16 mouse cellular contexts compared by ENCODE assay signal in genomic region chr1:85965856-85966255, GRCm38 (mm10). TPM values are rescaled to one million over a fixed set of nuclear protein-coding genes. Genes with fewer than 3 reads are reported as not detected.
"Had no signal": no experiment of that assay in that cellular context is flagged by ENCODE, and none has a peak within 500 bp of the region (broad histone marks: within the 10 kb centered on the region; RNA-seq: fewer than 3 reads in every experiment).

No protein-coding gene starts in this region.

- DNase-seq: left cerebral cortex, postnatal 4 days; liver, postnatal 0 days; lung, embryonic 14.5 days; thymus, adult 18-20 months; thymus, postnatal 36 days had no signal

- H3K4me3 ChIP-seq: limb, embryonic 12.5 days; limb, embryonic 15.5 days; midbrain, embryonic 13.5 days had no signal

- H3K27ac ChIP-seq: kidney, postnatal 0 days; limb, embryonic 12.5 days; limb, embryonic 15.5 days; liver, embryonic 14.5 days; macrophage; midbrain, embryonic 13.5 days had no signal

- ATAC-seq: intestine, postnatal 0 days; liver, postnatal 0 days; lung, postnatal 0 days; midbrain, embryonic 13.5 days had no signal

RNA-seq across cellular contexts. Expression of gene Gpr55, which starts 5.0 kb away (rescaled TPM):
- total RNA-seq: layer of hippocampus, postnatal 14 days had no signal

RNA-seq across cellular contexts. Expression of gene Spata3, which starts 50.8 kb away (rescaled TPM):
- total RNA-seq: megakaryocyte, adult 5-6 weeks; midbrain, postnatal 0 days had no signal
